Mouse (Mus musculus) midbrain, embryonic 13.5 days (tissue): ENCODE data around the gene Gm28051. TPM values are rescaled to one million over a fixed set of nuclear protein-coding genes. Genes with fewer than 3 reads are reported as not detected.

ENCODE experiments used
- ATAC-seq: fragments of 200-750 bp; cut with Nextera tagmentation; 2 replicates; pipeline ENCODE4 v1.8.0; 2017; ENCODE audit warnings: mild to moderate bottlenecking, moderate TSS enrichment, moderate library complexity
- H3K27ac ChIP-seq: fragments of 300-500 bp; sonication (generic); 2 replicates; pipeline ENCODE4 v1.5.1; 2015; ENCODE audit warnings: inconsistent platforms, mild to moderate bottlenecking, moderate library complexity
- H3K27me3 ChIP-seq: fragments of 300-500 bp; sonication (generic); 2 replicates; pipeline ENCODE4 v1.6.1; 2015; ENCODE audit warnings: mild to moderate bottlenecking, inconsistent platforms
- H3K36me3 ChIP-seq: fragments of 300-500 bp; sonication (generic); 2 replicates; pipeline ENCODE4 v1.6.1; 2015; ENCODE audit warnings: mild to moderate bottlenecking, inconsistent platforms
- H3K4me1 ChIP-seq: fragments of 300-500 bp; sonication (generic); replicated peaks from 2 replicates; pipeline ENCODE4 v1.6.1; 2015; ENCODE audit warnings: inconsistent platforms
- H3K4me2 ChIP-seq: fragments of 300-500 bp; sonication (generic); replicated peaks from 2 replicates; pipeline ENCODE4 v1.6.1; 2015; ENCODE audit warnings: moderate library complexity, mild to moderate bottlenecking, inconsistent platforms
- H3K4me3 ChIP-seq: fragments of 300-500 bp; sonication (generic); replicated peaks from 2 replicates; pipeline ENCODE4 v1.5.1; 2015; ENCODE audit warnings: mild to moderate bottlenecking, inconsistent platforms
- H3K9ac ChIP-seq: fragments of 300-500 bp; sonication (generic); replicated peaks from 2 replicates; pipeline ENCODE4 v1.6.1; 2015; ENCODE audit warnings: mild to moderate bottlenecking, inconsistent platforms
- H3K9me3 ChIP-seq: fragments of 300-500 bp; sonication (generic); 2 replicates; pipeline ENCODE4 v1.6.1; 2016; ENCODE audit warnings: mild to moderate bottlenecking, inconsistent platforms
- WGBS: fragments of 180-500 bp; shearing (Covaris S2); methylation state at CpG from one replicate; pipeline ENCODE4 v1.1.7; 2015; 5-methylcytosine and 5-hydroxymethylcytosine counted together
- polyA plus RNA-seq: library from polyadenylated mRNA; unstranded; fragments of >200 nt; fragmentation: Nextera tagmentation; extraction: Ambion mirVana; gene quantifications from 2 replicates; pipeline ENCODE4 v1.2.1, GENCODE M21; 2015

The Gm28051 gene
- polyA plus RNA-seq, 1 experiment from 2014 or later: not detected

DNA sequence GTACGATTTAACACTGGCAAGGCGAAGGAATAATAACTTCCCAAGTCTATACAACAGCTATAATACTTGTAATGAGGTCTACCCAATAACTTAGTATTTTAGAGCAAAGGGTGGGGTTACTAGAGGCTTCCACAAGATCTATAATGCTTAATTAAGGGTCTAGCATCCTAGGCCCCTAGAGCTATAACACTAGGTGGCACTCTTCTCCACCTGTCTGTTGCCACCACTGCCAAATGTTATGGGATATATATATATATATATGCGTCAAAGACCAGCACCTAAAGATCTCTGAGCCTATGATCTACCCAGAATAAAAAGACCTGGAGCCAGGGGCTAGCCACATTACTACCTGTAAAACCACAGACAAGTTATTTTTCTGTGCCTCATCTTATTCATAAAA, 17.3 kb downstream of the Gm28051 start:
- no peak overlapping the region for H3K4me2 ChIP-seq
- ATAC-seq: no peak
- H3K4me1 ChIP-seq: peaks cover 24% of the 10 kb centered on the region
- H3K27ac ChIP-seq: no peak overlapping the region
- no peaks in the 10 kb centered on the region for H3K36me3 ChIP-seq
- H3K4me3 ChIP-seq: no peak overlapping the region
- H3K27me3 ChIP-seq: no peaks in the 10 kb centered on the region
- no peaks in the 10 kb centered on the region for H3K9me3 ChIP-seq
- WGBS: 67% methylated on average over 3 of the region's 3 CpGs
- H3K9ac ChIP-seq: no peak overlapping the region

DNA sequence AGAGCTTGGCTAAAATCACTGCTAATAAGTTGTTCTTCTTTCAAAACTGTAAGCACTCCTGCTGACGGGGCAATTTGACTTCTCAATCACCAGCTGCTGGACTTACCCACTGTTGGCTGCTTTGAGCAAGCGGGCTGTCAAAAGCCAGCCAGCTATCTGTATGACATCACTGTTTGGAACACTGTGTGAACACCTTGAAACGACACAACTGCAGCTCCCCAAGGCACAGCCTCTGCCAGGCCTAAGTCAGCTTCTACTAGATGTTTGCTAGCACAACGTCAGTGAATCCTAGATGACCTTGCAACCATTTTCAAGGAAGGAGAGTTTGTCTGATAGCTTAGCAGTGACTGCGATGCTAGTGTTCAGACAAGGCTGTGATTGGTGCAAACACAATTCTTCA, 18.5 kb downstream of the Gm28051 start:
- Histone ChIP-seq H3K4me1 (peaks cover 15% of the 10 kb centered on the region), H3K27ac (no peak overlapping the region), H3K4me3 (no peak overlapping the region), H3K36me3 (no peaks in the 10 kb centered on the region), H3K9ac (no peak overlapping the region), H3K9me3 (no peaks in the 10 kb centered on the region), H3K27me3 (no peaks in the 10 kb centered on the region), H3K4me2 (no peak overlapping the region)
- no peak for ATAC-seq
- WGBS: 85% methylated on average over 5 of the region's 5 CpGs

DNA sequence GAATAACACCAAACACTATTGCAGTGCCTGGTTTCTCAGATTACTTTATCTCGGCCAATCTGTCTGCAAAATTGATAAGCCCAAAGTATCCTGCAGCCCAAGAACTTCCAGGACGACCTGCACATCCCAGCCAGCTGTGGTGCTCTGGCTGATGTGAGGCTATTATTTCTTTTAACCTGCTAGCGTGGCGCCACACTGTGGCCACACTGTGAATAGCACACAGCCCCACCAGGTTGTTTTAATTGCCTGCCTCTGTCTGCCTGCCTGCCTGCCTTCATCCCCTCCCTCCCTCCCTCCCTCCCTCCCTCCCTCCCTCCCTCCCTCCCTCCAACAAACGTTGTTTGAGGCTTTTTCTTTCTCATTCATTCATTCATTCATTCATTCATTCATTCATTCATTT, 24.2 kb downstream of the Gm28051 start:
- no peaks in the 10 kb centered on the region for H3K36me3 ChIP-seq
- H3K4me1 ChIP-seq: peaks cover 24% of the 10 kb centered on the region
- ATAC-seq: no peak
- no peak overlapping the region for H3K9ac ChIP-seq
- no peaks in the 10 kb centered on the region for H3K9me3 ChIP-seq
- H3K27me3 ChIP-seq: no peaks in the 10 kb centered on the region
- WGBS: 8% methylated on average over 5 of the region's 5 CpGs
- no peak overlapping the region for H3K27ac ChIP-seq
- no peak overlapping the region for H3K4me3 ChIP-seq
- no peak overlapping the region for H3K4me2 ChIP-seq

DNA sequence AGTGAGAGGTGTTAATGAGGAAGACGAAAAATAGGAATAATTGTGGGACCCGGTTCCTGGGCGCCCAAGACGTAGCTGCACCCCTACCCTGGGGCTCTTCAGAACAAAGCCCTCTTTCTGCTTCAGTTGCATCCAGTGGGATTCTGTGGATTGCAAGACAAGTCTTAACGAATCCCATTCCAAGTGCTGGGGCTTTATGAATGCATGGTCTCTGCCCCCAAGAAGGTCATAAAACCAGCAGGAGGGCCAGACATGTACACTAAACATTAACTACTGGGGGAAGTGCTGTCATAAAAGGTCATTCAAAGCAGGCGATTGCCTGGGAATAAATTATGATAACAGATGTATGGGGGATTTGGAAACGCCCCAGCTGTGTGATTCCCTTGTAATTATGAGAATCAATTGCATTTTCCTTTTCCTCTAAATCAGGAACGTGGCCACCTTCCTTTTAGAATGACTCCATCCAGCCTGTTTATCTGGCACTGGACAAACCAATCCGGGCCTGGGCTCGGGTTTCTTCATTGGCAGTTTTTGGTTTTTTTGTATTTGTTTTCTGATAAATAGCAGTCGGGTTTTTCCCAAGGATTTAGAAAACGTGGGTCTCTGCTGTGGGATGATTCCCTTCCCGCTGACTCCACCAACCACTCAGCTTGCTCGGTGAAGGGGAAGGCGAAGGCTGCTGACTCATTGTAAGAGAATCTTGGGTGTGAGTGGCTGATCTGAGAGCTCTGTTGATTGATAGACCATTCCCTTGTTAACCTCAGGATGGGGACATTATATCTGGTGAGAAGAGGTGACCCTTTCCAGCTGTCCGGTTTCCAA, 26.6 kb downstream of the Gm28051 start:
- Histone ChIP-seq H3K9me3 (no peaks in the 10 kb centered on the region), H3K27me3 (no peaks in the 10 kb centered on the region), H3K36me3 (no peaks in the 10 kb centered on the region), H3K27ac (peak overlapping the region; percentile 90), H3K9ac (peak overlapping the region; percentile 15), H3K4me2 (peak overlapping the region; percentile 46), H3K4me3 (peak overlapping the region; percentile 23), H3K4me1 (peaks cover 24% of the 10 kb centered on the region)
- ATAC-seq: peak; percentile 62
- WGBS: 34% methylated on average over 16 of the region's 16 CpGs

DNA sequence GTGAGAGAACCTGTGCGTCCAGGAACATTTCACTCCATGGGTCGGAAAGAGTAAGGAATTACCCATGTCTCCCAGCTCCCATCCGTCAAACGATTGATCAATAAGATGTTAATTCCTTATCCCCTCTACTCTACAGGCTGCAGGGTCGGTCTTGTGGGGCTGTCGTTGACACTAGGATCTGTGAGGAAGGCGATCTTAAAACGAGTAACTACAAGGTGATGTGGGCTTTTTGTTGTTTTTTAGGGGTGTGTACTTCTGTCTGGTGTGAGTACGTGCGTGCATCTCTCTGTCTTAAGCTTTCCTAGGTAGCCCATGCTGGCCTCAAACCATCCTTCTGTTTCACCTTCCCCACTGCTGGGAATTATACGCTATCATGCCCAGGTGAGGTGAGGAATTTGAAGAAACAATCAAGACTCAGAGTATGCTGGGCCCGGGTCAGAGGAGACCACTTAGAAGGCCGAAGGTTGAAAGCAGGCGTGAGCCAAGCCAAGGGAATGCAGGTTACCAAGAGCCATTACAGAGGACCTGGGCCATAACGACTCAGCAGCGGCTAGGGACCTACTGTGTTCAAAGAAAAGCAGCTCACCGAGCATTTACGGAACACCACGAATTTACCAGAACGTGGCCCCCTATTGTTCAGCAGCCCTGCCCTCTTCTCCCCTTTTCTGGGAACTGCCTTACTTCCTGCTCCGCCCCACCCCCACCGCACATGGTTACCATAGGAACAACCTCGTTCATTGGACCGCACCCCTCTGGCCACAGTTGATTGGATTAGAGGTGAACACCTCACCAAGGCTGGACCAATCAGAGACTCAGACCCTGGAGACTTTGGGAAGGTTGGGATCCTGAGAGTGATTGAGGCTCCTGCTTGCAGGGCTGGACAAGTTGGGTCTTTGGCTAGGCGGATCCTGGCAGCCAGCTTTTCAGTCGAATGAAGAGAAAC, 27.4 kb downstream of the Gm28051 start:
- Histone ChIP-seq H3K36me3 (no peaks in the 10 kb centered on the region), H3K4me2 (peak overlapping the region; percentile 46), H3K4me3 (peak overlapping the region; percentile 23), H3K9me3 (no peaks in the 10 kb centered on the region), H3K4me1 (peaks cover 24% of the 10 kb centered on the region), H3K27me3 (no peaks in the 10 kb centered on the region), H3K27ac (peak overlapping the region; percentile 90), H3K9ac (peak overlapping the region; percentile 44)
- peak; percentile 99 for ATAC-seq
- WGBS: 30% methylated on average over 26 of the region's 26 CpGs

- Histone ChIP-seq H3K4me2 (no peak overlapping the region), H3K9me3 (no peaks in the 10 kb centered on the region), H3K27ac (no peak overlapping the region), H3K36me3 (no peaks in the 10 kb centered on the region), H3K9ac (no peak overlapping the region), H3K4me3 (no peak overlapping the region), H3K27me3 (no peaks in the 10 kb centered on the region), H3K4me1 (peaks cover 12% of the 10 kb centered on the region)
- 85% methylated on average over 7 of the region's 7 CpGs for WGBS
- ATAC-seq: no peak
These were observed 31.8 kb downstream of the Gm28051 start for GRCm38 (mm10) chr12:102725761-102726175.

- Histone ChIP-seq H3K36me3 (no peaks in the 10 kb centered on the region), H3K4me2 (no peak overlapping the region), H3K27ac (no peak overlapping the region), H3K4me3 (no peak overlapping the region), H3K4me1 (peaks cover 7% of the 10 kb centered on the region), H3K9me3 (no peaks in the 10 kb centered on the region), H3K9ac (no peak overlapping the region), H3K27me3 (no peaks in the 10 kb centered on the region)
- no peak for ATAC-seq
- WGBS: 96% methylated on average over 6 of the region's 6 CpGs
These were observed 32.4 kb downstream of the Gm28051 start for GRCm38 (mm10) chr12:102725146-102725545.

DNA sequence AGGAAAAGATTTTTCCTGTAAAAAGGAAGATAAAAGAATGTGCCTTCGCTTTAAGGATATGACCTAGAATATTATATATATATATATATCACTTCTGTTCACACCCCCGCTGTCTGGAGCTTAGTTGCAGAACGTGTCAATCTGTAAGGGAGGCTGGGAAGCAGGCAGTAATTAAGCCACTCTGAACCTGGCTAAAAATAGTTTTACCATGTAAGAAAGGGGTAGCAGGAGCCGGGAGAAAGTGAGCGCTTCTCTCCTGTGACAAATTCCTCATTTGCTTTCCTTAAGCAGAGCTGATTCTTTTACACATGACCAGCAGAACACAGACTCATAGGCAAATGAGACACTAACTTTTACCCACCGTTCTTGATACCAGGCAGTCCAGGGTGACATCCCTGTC, 33.7 kb downstream of the Gm28051 start:
- H3K4me3 ChIP-seq: no peak overlapping the region
- 88% methylated on average over 6 of the region's 6 CpGs for WGBS
- H3K4me2 ChIP-seq: no peak overlapping the region
- no peak overlapping the region for H3K27ac ChIP-seq
- no peaks in the 10 kb centered on the region for H3K4me1 ChIP-seq
- no peak for ATAC-seq
- H3K9ac ChIP-seq: no peak overlapping the region
- H3K27me3 ChIP-seq: no peaks in the 10 kb centered on the region
- no peaks in the 10 kb centered on the region for H3K9me3 ChIP-seq
- no peaks in the 10 kb centered on the region for H3K36me3 ChIP-seq

GRCm38 (mm10) chr12:102722966-102723365, 34.6 kb downstream of the Gm28051 start:
- Histone ChIP-seq H3K27ac (no peak overlapping the region), H3K4me1 (no peaks in the 10 kb centered on the region), H3K36me3 (no peaks in the 10 kb centered on the region), H3K9ac (no peak overlapping the region), H3K4me2 (no peak overlapping the region), H3K9me3 (no peaks in the 10 kb centered on the region), H3K4me3 (no peak overlapping the region), H3K27me3 (no peaks in the 10 kb centered on the region)
- WGBS: 58% methylated on average over 8 of the region's 8 CpGs
- no peak for ATAC-seq

- H3K9me3 ChIP-seq: no peaks in the 10 kb centered on the region
- no peaks in the 10 kb centered on the region for H3K36me3 ChIP-seq
- H3K27me3 ChIP-seq: no peaks in the 10 kb centered on the region
- H3K4me2 ChIP-seq: no peak overlapping the region
- peak; percentile 32; the same call in 1 of the 2 replicates for ATAC-seq
- 63% methylated on average over 11 of the region's 11 CpGs for WGBS
- H3K4me3 ChIP-seq: no peak overlapping the region
- H3K4me1 ChIP-seq: no peaks in the 10 kb centered on the region
- H3K9ac ChIP-seq: no peak overlapping the region
- H3K27ac ChIP-seq: no peak overlapping the region
These were observed 35.1 kb downstream of the Gm28051 start for GRCm38 (mm10) chr12:102722451-102722850.

- 30% methylated on average over 13 of the region's 13 CpGs for WGBS
- H3K27me3 ChIP-seq: no peaks in the 10 kb centered on the region
- ATAC-seq: peak; percentile 83
- H3K9me3 ChIP-seq: no peaks in the 10 kb centered on the region
- no peaks in the 10 kb centered on the region for H3K36me3 ChIP-seq
- no peak overlapping the region for H3K9ac ChIP-seq
- H3K27ac ChIP-seq: no peak overlapping the region
- no peak overlapping the region; the same call in 1 of the 2 replicates for H3K4me3 ChIP-seq
- no peaks in the 10 kb centered on the region for H3K4me1 ChIP-seq
- peak overlapping the region; percentile 18; the same call in 1 of the 2 replicates for H3K4me2 ChIP-seq
These were observed 37.8 kb downstream of the Gm28051 start for GRCm38 (mm10) chr12:102719552-102720315.
